Mouse (Mus musculus) liver, embryonic 12.5 days (tissue): ENCODE measurements around the gene Muc4. TPM values are rescaled to one million over a fixed set of nuclear protein-coding genes. Genes with fewer than 3 reads are reported as not detected.
A peak's percentile ranks its signal among the peaks of the same experiment; 100 is the strongest.

Experiments used
- ATAC-seq: fragments of 200-750 bp; cut with Nextera tagmentation; 2 replicates; pipeline ENCODE4 v1.8.0; 2017; ENCODE audit warnings: moderate number of reproducible peaks, mild to moderate bottlenecking, moderate library complexity
- H3K27ac ChIP-seq: fragments of 300-500 bp; sonication (generic); 2 replicates; pipeline ENCODE4 v1.5.1; 2016; ENCODE audit warnings: mild to moderate bottlenecking
- H3K27me3 ChIP-seq: fragments of 300-500 bp; sonication (generic); replicated peaks from 2 replicates; pipeline ENCODE4 v1.6.1; 2016; ENCODE audit warnings: mild to moderate bottlenecking, moderate library complexity
- H3K36me3 ChIP-seq: fragments of 300-500 bp; sonication (generic); 2 replicates; pipeline ENCODE4 v1.6.1; 2016; ENCODE audit warnings: mild to moderate bottlenecking, moderate library complexity
- H3K4me1 ChIP-seq: fragments of 300-500 bp; sonication (generic); 2 replicates; pipeline ENCODE4 v1.6.1; 2016
- H3K4me2 ChIP-seq: fragments of 300-500 bp; sonication (generic); 2 replicates; pipeline ENCODE4 v1.6.1; 2016; ENCODE audit warnings: mild to moderate bottlenecking, moderate library complexity
- H3K4me3 ChIP-seq: fragments of 300-500 bp; sonication (generic); 2 replicates; pipeline ENCODE4 v1.5.1; 2016; ENCODE audit warnings: mild to moderate bottlenecking, moderate library complexity
- H3K9ac ChIP-seq: fragments of 300-500 bp; sonication (generic); 2 replicates; pipeline ENCODE4 v1.6.1; 2016; ENCODE audit warnings: mild to moderate bottlenecking, moderate library complexity
- H3K9me3 ChIP-seq: fragments of 300-500 bp; sonication (generic); replicated peaks from 2 replicates; pipeline ENCODE4 v1.6.1; 2016; ENCODE audit warnings: mild to moderate bottlenecking, moderate library complexity
- WGBS: fragments of 180-500 bp; shearing (Covaris S2); methylation state at CpG from one replicate; pipeline ENCODE4 v1.1.7; 2016; ENCODE audit not compliant: insufficient replicate concordance; 5-methylcytosine and 5-hydroxymethylcytosine counted together
- polyA plus RNA-seq: library from polyadenylated mRNA; unstranded; fragments of >200 nt; fragmentation: Nextera tagmentation; extraction: Ambion mirVana; gene quantifications from 2 replicates; pipeline ENCODE4 v1.2.1, GENCODE M21; 2016

Muc4 gene
- polyA plus RNA-seq = 0.59 and 0.63 TPM in 2 replicates

- Histone ChIP-seq H3K4me1 (no peaks in the 10 kb centered on the region), H3K36me3 (no peaks in the 10 kb centered on the region), H3K27me3 (peaks cover 11% of the 10 kb centered on the region), H3K4me2 (no peak within 1 kb of the TSS), H3K9ac (no peak within 1 kb of the TSS), H3K4me3 (no peak within 1 kb of the TSS), H3K9me3 (no peaks in the 10 kb centered on the region), H3K27ac (no peak within 1 kb of the TSS)
- 74% methylated on average over 2 of the region's 2 CpGs for WGBS
- no peak for ATAC-seq
Observed at GRCm38 (mm10) chr16:32735586-32735985, at the start of gene Muc4. TSS of gene Muc4 (plus strand) at chr16:32735886.

GRCm38 (mm10) chr16:32685998-32686397 lies 49.7 kb upstream of the Muc4 start:
- H3K27ac ChIP-seq = no peak overlapping the region
- WGBS = 62% methylated on average over 5 of the region's 5 CpGs
- H3K36me3 ChIP-seq = peaks cover 14% of the 10 kb centered on the region
- H3K4me3 ChIP-seq = no peak overlapping the region
- no peaks in the 10 kb centered on the region for H3K27me3 ChIP-seq
- no peak for ATAC-seq
- H3K4me2 ChIP-seq = no peak overlapping the region
- no peak overlapping the region for H3K9ac ChIP-seq
- peaks cover 20% of the 10 kb centered on the region for H3K4me1 ChIP-seq
- no peaks in the 10 kb centered on the region for H3K9me3 ChIP-seq

GRCm38 (mm10) chr16:32687221-32687620 lies 48.5 kb upstream of the Muc4 start:
- H3K36me3 ChIP-seq = peaks cover 8% of the 10 kb centered on the region
- ATAC-seq = no peak
- H3K4me3 ChIP-seq = no peak overlapping the region
- peaks cover 17% of the 10 kb centered on the region for H3K4me1 ChIP-seq
- 60% methylated on average over 5 of the region's 5 CpGs for WGBS
- no peaks in the 10 kb centered on the region for H3K27me3 ChIP-seq
- H3K27ac ChIP-seq = no peak overlapping the region
- H3K9ac ChIP-seq = no peak overlapping the region
- no peak overlapping the region for H3K4me2 ChIP-seq
- H3K9me3 ChIP-seq = no peaks in the 10 kb centered on the region

DNA sequence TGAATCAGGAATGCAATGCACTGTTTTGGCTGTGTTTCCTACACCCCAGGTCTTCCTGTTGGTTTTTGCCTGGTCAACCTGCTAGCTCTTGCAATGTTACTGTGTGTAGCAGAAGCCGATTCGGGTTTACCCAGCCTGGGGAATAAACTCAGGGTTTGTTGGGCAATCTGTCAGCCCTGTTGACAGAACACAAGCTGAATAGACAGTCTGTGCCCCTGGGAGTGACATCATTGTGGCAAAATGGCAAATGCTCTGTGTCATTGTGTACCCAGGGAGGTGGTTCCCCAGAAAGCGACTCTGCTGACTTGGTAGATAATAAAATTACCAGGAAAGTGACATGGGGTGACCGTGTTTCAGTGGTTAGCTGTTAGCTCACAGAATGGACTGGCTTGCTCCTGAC lies 46.9 kb upstream of the Muc4 start:
- H3K9me3 ChIP-seq = no peaks in the 10 kb centered on the region
- no peaks in the 10 kb centered on the region for H3K36me3 ChIP-seq
- H3K4me1 ChIP-seq = peaks cover 14% of the 10 kb centered on the region
- H3K4me3 ChIP-seq = no peak overlapping the region
- no peak overlapping the region for H3K4me2 ChIP-seq
- 53% methylated on average over 4 of the region's 4 CpGs for WGBS
- H3K27me3 ChIP-seq = 0 out of 2 replicates have a peak, but pooled peaks cover 3% of the 10 kb centered on the region
- no peak overlapping the region for H3K9ac ChIP-seq
- H3K27ac ChIP-seq = peak overlapping the region; percentile 39
- peak; percentile 66 for ATAC-seq

GRCm38 (mm10) chr16:32689501-32689900 lies 46.2 kb upstream of the Muc4 start:
- 0 out of 2 replicates have a peak overlapping the region, but pooled peaks have one; percentile 4 for H3K4me2 ChIP-seq
- no peak overlapping the region for H3K27ac ChIP-seq
- H3K4me1 ChIP-seq = peaks cover 14% of the 10 kb centered on the region
- 3% methylated on average over 9 of the region's 9 CpGs for WGBS
- H3K27me3 ChIP-seq = 0 out of 2 replicates have a peak, but pooled peaks cover 4% of the 10 kb centered on the region
- H3K36me3 ChIP-seq = no peaks in the 10 kb centered on the region
- no peak overlapping the region for H3K9ac ChIP-seq
- no peaks in the 10 kb centered on the region for H3K9me3 ChIP-seq
- no peak overlapping the region for H3K4me3 ChIP-seq
- ATAC-seq = peak; percentile 13; the same call in 1 of the 2 replicates

DNA sequence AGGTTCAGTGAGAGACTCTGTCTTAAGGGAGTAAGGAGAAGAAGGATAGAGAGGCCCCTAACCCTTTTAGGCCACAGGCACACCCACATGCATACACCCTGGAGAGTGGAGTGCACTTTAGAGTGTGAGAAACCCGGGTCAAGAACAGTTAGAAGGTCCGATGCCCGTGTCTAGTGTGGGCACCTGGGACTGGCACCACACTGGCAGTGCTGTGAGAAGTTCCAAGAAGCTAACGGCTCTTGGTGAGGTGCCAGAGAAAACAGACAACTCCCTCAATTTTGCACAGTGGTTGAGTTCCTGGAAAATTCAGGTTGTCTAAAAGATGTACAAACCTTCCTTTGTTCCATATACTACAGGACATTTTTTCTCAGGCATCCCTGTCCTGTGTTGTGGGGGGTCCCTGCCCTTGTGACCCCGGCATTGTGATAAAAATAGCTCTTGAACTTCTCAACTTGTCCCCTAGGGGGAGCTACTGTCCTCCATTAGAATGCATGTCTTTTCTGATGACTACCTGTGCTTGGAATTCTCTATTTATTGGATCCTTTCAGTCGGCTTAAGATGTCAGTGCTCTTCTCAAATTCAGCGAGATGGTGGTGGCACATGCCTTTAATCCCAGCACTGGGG lies 38.7 kb upstream of the Muc4 start:
- H3K27ac ChIP-seq = no peak overlapping the region
- WGBS = 22% methylated on average over 7 of the region's 7 CpGs
- H3K27me3 ChIP-seq = peaks cover 15% of the 10 kb centered on the region
- no peaks in the 10 kb centered on the region for H3K36me3 ChIP-seq
- H3K9me3 ChIP-seq = no peaks in the 10 kb centered on the region
- no peak for ATAC-seq
- H3K9ac ChIP-seq = no peak overlapping the region
- H3K4me2 ChIP-seq = no peak overlapping the region
- peaks cover 8% of the 10 kb centered on the region for H3K4me1 ChIP-seq
- H3K4me3 ChIP-seq = no peak overlapping the region

GRCm38 (mm10) chr16:32697665-32698446 lies 37.8 kb upstream of the Muc4 start:
- H3K9me3 ChIP-seq = no peaks in the 10 kb centered on the region
- H3K9ac ChIP-seq = no peak overlapping the region
- no peak overlapping the region for H3K27ac ChIP-seq
- no peaks in the 10 kb centered on the region for H3K36me3 ChIP-seq
- peaks cover 8% of the 10 kb centered on the region for H3K4me1 ChIP-seq
- H3K4me3 ChIP-seq = no peak overlapping the region
- peak; percentile 44; the same call in 1 of the 2 replicates for ATAC-seq
- H3K27me3 ChIP-seq = peaks cover 15% of the 10 kb centered on the region
- 83% methylated on average over 22 of the region's 22 CpGs for WGBS
- no peak overlapping the region for H3K4me2 ChIP-seq

DNA sequence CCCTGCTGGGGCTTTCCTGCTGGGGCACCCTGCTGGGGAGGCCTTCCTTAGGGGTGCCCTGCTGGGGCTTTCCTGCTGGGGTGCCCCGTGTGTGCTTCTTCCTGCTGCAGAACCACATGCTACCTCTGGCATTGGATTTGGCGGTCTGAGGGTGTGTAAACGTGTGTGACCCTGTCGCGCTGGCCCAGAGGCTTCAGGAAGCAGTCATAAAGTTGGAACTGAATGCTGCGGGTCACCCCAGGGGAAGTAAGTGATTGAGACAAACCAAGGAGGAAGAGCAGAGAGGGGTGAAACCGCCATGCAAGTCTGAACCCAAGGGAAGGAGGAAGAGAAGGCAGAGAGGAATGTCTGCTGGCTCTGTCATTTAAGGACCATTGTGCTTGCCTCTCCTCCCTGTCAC lies 37.1 kb upstream of the Muc4 start:
- Histone ChIP-seq H3K4me3 (no peak overlapping the region), H3K27ac (no peak overlapping the region), H3K9me3 (no peaks in the 10 kb centered on the region), H3K9ac (no peak overlapping the region), H3K4me1 (peaks cover 8% of the 10 kb centered on the region), H3K36me3 (no peaks in the 10 kb centered on the region), H3K27me3 (peaks cover 15% of the 10 kb centered on the region), H3K4me2 (no peak overlapping the region)
- whole genome bisulfite sequencing = 24% methylated on average over 7 of the region's 7 CpGs
- ATAC-seq = 0 out of 2 replicates have a peak, but pooled peaks have one; percentile 30

- no peaks in the 10 kb centered on the region for H3K36me3 ChIP-seq
- peaks cover 20% of the 10 kb centered on the region for H3K4me1 ChIP-seq
- peaks cover 4% of the 10 kb centered on the region; the same call in 1 of the 2 replicates for H3K9me3 ChIP-seq
- no peak overlapping the region for H3K4me3 ChIP-seq
- no peak overlapping the region for H3K27ac ChIP-seq
- no peak overlapping the region for H3K4me2 ChIP-seq
- peaks cover 12% of the 10 kb centered on the region for H3K27me3 ChIP-seq
- H3K9ac ChIP-seq = no peak overlapping the region
- ATAC-seq = no peak
- 72% methylated on average over 9 of the region's 9 CpGs for WGBS
Observed at GRCm38 (mm10) chr16:32703312-32703912, 32.3 kb upstream of the Muc4 start.

DNA sequence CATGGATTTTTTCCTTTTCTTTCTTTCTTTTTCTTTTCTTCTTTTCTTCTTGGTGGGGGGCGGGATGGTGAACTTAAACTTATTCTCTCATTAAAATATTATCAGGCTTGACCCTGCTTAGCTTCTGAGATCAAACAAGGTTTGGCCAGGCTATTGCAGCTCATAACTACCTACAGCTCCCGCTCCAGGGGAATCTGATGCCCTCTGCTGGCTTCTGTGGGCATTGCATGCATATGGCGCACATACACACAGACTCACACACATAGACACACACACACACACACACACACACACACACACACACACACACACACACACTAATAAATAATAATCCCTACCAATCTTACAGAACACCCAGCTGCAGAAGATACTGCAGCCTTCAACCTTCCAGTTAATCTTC lies 30.1 kb upstream of the Muc4 start:
- H3K4me3 ChIP-seq = no peak overlapping the region
- no peak overlapping the region for H3K9ac ChIP-seq
- 85% methylated on average over 3 of the region's 3 CpGs for WGBS
- no peaks in the 10 kb centered on the region for H3K36me3 ChIP-seq
- peaks cover 17% of the 10 kb centered on the region for H3K27me3 ChIP-seq
- no peak overlapping the region for H3K27ac ChIP-seq
- H3K4me2 ChIP-seq = no peak overlapping the region
- peaks cover 4% of the 10 kb centered on the region; the same call in 1 of the 2 replicates for H3K9me3 ChIP-seq
- H3K4me1 ChIP-seq = peaks cover 23% of the 10 kb centered on the region
- ATAC-seq = no peak

DNA sequence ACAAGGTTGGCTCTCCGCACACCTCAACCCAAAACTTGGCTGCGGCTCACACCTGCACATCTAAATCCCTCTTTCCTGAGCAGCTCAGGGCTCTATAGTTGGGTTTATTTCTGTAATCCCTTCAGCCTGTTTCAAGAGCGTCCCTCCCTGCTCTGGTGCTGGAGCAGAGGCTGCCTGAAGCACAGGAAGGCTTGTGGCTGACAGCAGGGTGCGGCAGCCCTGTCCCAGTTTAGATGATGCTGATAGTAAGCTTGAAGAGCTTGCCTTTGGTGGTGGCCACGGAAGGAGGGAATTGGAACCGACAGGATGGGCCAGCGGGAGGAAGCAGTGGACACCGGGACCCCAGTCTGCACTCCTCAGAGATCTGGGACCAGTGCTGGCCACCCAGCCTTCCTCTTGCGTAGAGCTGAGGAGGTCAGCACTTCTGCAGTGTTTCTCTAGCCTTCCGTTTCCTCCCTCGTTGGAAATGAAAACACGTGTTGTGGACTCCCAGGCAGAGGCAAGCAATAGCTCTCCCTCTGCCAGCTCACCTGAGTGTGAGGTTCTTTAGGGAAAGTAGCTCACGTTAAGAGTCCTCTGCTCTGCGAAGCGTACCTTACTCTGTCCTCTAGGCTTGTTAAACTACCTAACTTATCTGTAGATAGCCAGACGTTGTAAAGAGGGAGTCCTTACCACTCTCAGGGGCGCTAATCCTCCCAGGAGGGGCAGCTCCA lies 28.4 kb upstream of the Muc4 start:
- Histone ChIP-seq H3K36me3 (no peaks in the 10 kb centered on the region), H3K27me3 (peaks cover 20% of the 10 kb centered on the region), H3K4me3 (no peak overlapping the region), H3K4me1 (peaks cover 26% of the 10 kb centered on the region), H3K9ac (peak overlapping the region; percentile 15; the same call in 1 of the 2 replicates), H3K27ac (no peak overlapping the region), H3K4me2 (peak overlapping the region; percentile 45), H3K9me3 (peaks cover 4% of the 10 kb centered on the region; the same call in 1 of the 2 replicates)
- no peak for ATAC-seq
- 26% methylated on average over 17 of the region's 17 CpGs for WGBS
